Mouse (Mus musculus) embryonic facial prominence, embryonic 12.5 days (tissue): ENCODE measurements around the gene Schip1. TPM values are rescaled to one million over a fixed set of nuclear protein-coding genes. Genes with fewer than 3 reads are reported as not detected.

Experiments used
- ATAC-seq: fragments of 200-750 bp; cut with Nextera tagmentation; 2 replicates; pipeline ENCODE4 v1.8.0; 2017; ENCODE audit not compliant: insufficient number of reproducible peaks, insufficient read depth, low FRiP score, low TSS enrichment
- H3K27ac ChIP-seq: fragments of 300-500 bp; sonication (generic); 2 replicates; pipeline ENCODE4 v1.5.1; 2016; ENCODE audit warnings: mild to moderate bottlenecking
- H3K27me3 ChIP-seq: fragments of 300-500 bp; sonication (generic); 2 replicates; pipeline ENCODE4 v1.6.1; 2016; ENCODE audit warnings: mild to moderate bottlenecking, moderate library complexity
- H3K36me3 ChIP-seq: fragments of 300-500 bp; sonication (generic); 2 replicates; pipeline ENCODE4 v1.6.1; 2016; ENCODE audit warnings: mild to moderate bottlenecking
- H3K4me1 ChIP-seq: fragments of 300-500 bp; sonication (generic); 2 replicates; pipeline ENCODE4 v1.6.1; 2016
- H3K4me2 ChIP-seq: fragments of 300-500 bp; sonication (generic); replicated peaks from 2 replicates; pipeline ENCODE4 v1.6.1; 2016; ENCODE audit warnings: mild to moderate bottlenecking, moderate library complexity
- H3K4me3 ChIP-seq: fragments of 300-500 bp; sonication (generic); 2 replicates; pipeline ENCODE4 v1.5.1; 2016; ENCODE audit warnings: mild to moderate bottlenecking
- H3K9ac ChIP-seq: fragments of 300-500 bp; sonication (generic); 2 replicates; pipeline ENCODE4 v1.6.1; 2016; ENCODE audit warnings: mild to moderate bottlenecking, moderate library complexity
- H3K9me3 ChIP-seq: fragments of 300-500 bp; sonication (generic); 2 replicates; pipeline ENCODE4 v1.6.1; 2016; ENCODE audit warnings: mild to moderate bottlenecking, moderate library complexity
- WGBS: fragments of 180-500 bp; shearing (Covaris S2); methylation state at CpG from one replicate; pipeline ENCODE4 v1.1.7; 2016; 5-methylcytosine and 5-hydroxymethylcytosine counted together
- polyA plus RNA-seq: library from polyadenylated mRNA; unstranded; fragments of >200 nt; fragmentation: Nextera tagmentation; extraction: Ambion mirVana; gene quantifications from 2 replicates; pipeline ENCODE4 v1.2.1, GENCODE M21; 2016

Schip1 gene
- polyA plus RNA-seq, 1 experiment from 2014 or later = 37.6 TPM

- H3K9ac ChIP-seq = no peak overlapping the region
- WGBS = 83% methylated on average over 12 of the region's 12 CpGs
- H3K4me3 ChIP-seq = no peak overlapping the region
- H3K4me1 ChIP-seq = no peaks in the 10 kb centered on the region
- no peak for ATAC-seq
- no peak overlapping the region for H3K4me2 ChIP-seq
- H3K36me3 ChIP-seq = no peaks in the 10 kb centered on the region
- H3K27me3 ChIP-seq = no peaks in the 10 kb centered on the region
- H3K27ac ChIP-seq = no peak overlapping the region
- H3K9me3 ChIP-seq = no peaks in the 10 kb centered on the region
Observed at GRCm38 (mm10) chr3:68675216-68675835, 610.7 kb downstream of the Schip1 start.

Other genes starting within 250 kb of the Schip1 start
- gene Iqcj, start 172.6 kb upstream of the Schip1 start, polyA plus RNA-seq = 0.13 and 0.28 TPM in 2 replicates
- gene Iqschfp, start 172.6 kb upstream of the Schip1 start, polyA plus RNA-seq = 0.13 and 0.15 TPM in 2 replicates